Mouse (Mus musculus) layer of hippocampus, adult 9-11 months (tissue): ENCODE data around the gene Prpf4.
A peak's percentile ranks its signal among the peaks of the same experiment; 100 is the strongest.

ENCODE experiments used
- DNase-seq: peaks from one replicate; pipeline ENCODE4 v3.0.0; 2022

Gene Prpf4

GRCm38 (mm10) chr4:62408601-62409282 lies at the start of gene Prpf4, which contains the start of gene Cdc26:
Prpf4 (plus strand) TSS chr4:62408797.
Cdc26 (minus strand) TSS chr4:62408642.
- DNase-seq, result peak; percentile 99

- no peak for DNase-seq
Observed at GRCm38 (mm10) chr4:62359256-62359775, 49.3 kb upstream of the Prpf4 start.

- peak; percentile 99 for DNase-seq
Observed at GRCm38 (mm10) chr4:62360088-62360804, 48.4 kb upstream of the Prpf4 start, which contains the start of the genes Fkbp15 and Slc31a1. Fkbp15 (minus strand) TSS chr4:62360548. Slc31a1 (plus strand) TSS chr4:62360727.

- DNase-seq, result no peak
Observed at GRCm38 (mm10) chr4:62360805-62361455, 47.7 kb upstream of the Prpf4 start.

GRCm38 (mm10) chr4:62361571-62361970 lies 47.0 kb upstream of the Prpf4 start:
- DNase-seq, result no peak

GRCm38 (mm10) chr4:62361997-62362396 lies 46.6 kb upstream of the Prpf4 start:
- DNase-seq, result no peak

- DNase-seq, result no peak
Observed at GRCm38 (mm10) chr4:62362437-62362836, 46.2 kb upstream of the Prpf4 start.

- DNase-seq, result no peak
Observed at GRCm38 (mm10) chr4:62364299-62364698, 44.3 kb upstream of the Prpf4 start.

GRCm38 (mm10) chr4:62366291-62366690 lies 42.3 kb upstream of the Prpf4 start:
- no peak for DNase-seq

- no peak for DNase-seq
Observed at GRCm38 (mm10) chr4:62367586-62367985, 41.0 kb upstream of the Prpf4 start.

GRCm38 (mm10) chr4:62369091-62369490 lies 39.5 kb upstream of the Prpf4 start:
- no peak for DNase-seq

- no peak for DNase-seq
Observed at GRCm38 (mm10) chr4:62372410-62372809, 36.2 kb upstream of the Prpf4 start.

GRCm38 (mm10) chr4:62372818-62373520 lies 35.6 kb upstream of the Prpf4 start:
- no peak for DNase-seq

GRCm38 (mm10) chr4:62373668-62374067 lies 34.9 kb upstream of the Prpf4 start:
- DNase-seq, result no peak

GRCm38 (mm10) chr4:62374342-62374741 lies 34.3 kb upstream of the Prpf4 start:
- no peak for DNase-seq

GRCm38 (mm10) chr4:62376123-62376522 lies 32.5 kb upstream of the Prpf4 start:
- no peak for DNase-seq

- no peak for DNase-seq
Observed at GRCm38 (mm10) chr4:62379724-62380381, 28.7 kb upstream of the Prpf4 start.

GRCm38 (mm10) chr4:62383207-62383606 lies 25.4 kb upstream of the Prpf4 start:
- DNase-seq, result no peak

GRCm38 (mm10) chr4:62383752-62384151 lies 24.8 kb upstream of the Prpf4 start:
- DNase-seq, result no peak

- no peak for DNase-seq
Observed at GRCm38 (mm10) chr4:62384159-62384558, 24.4 kb upstream of the Prpf4 start.

- DNase-seq, result no peak
Observed at GRCm38 (mm10) chr4:62385439-62385838, 23.2 kb upstream of the Prpf4 start.
